Mouse (Mus musculus): Measurements from ENCODE around the gene Pdp2. TPM values are rescaled to one million over a fixed set of nuclear protein-coding genes. Genes with fewer than 3 reads are reported as not detected.

Gene Pdp2
- polyA plus RNA-seq (2015; fragmentation: Nextera tagmentation; extraction: Ambion mirVana), result 8.8 and 10.1 TPM in 2 replicates

DNA sequence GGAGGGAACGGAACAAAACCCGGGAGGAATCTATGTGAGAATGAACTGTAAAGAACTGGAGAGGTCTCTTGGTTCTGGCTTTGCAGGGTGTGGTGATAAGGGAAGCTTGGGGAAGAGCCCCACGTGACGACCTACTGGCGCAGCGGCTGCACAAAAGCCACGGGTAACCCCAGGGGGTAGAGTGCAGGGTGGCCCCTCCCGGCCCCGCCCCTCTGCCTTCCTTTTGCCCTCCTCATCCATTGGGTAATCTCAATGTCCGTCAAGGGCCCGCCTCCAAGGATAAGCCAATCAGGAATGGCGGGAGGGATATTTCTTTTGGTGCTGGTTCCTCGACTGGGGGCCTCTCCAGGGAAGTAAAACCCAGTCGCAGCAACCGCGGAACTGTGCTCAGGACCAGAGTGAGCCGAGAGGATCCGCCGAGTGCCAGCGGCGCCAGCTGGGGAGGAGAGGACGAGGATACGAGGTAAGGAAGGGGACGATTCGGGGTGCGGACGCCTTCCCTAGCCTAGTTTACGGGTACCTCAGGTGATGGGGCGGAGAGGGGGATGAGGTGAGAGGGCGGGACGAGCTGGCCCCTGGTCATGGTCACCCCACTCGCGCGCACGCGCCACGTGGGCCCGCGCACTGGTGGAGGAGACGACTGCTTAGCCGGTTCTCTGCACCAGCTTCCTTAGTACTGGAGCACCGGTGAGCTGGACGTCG, at the start of gene Pdp2:
Gene Pdp2 (plus strand): TSS at position 319 of the 702 bp plus-strand sequence.
- H3K27ac ChIP-seq, result peak within 1 kb of the TSS; percentile 73
- H3K4me1 ChIP-seq, result peaks cover 13% of the 10 kb centered on the region
- peak within 1 kb of the TSS; percentile 29 for H3K9ac ChIP-seq
- no peaks in the 10 kb centered on the region for H3K9me3 ChIP-seq
- peaks cover 22% of the 10 kb centered on the region for H3K36me3 ChIP-seq
- H3K27me3 ChIP-seq, result no peaks in the 10 kb centered on the region
- under 1% methylated on average over 44 of the region's 44 CpGs for WGBS
- H3K4me3 ChIP-seq, result peak within 1 kb of the TSS; percentile 56
- peak; percentile 89 for ATAC-seq (ENCODE audit: insufficient number of reproducible peaks, low FRiP score, low TSS enrichment, low read depth)
- peak within 1 kb of the TSS; percentile 69 for H3K4me2 ChIP-seq

DNA sequence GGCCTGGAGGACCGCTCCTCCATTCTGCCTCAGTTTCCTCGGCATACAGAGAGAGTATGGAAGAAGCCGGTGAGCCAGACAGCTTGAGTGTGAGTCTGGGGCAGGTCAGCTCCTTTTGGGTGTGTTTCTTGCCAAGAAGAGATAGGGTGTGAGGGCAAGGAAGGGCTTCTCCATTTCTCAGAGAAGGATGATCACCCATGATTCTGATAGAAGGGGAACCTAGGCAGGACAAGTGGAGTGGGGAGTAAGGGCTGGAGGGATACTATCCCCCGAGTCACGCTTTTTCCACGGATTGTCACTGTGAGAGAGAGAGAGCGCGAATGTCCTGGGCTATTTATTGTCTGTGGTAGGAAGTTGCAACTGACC, 49.8 kb upstream of the Pdp2 start:
- WGBS, result 14% methylated on average over 8 of the region's 8 CpGs
- H3K4me2 ChIP-seq, result peak overlapping the region; percentile 88
- no peaks in the 10 kb centered on the region for H3K36me3 ChIP-seq
- no peaks in the 10 kb centered on the region for H3K9me3 ChIP-seq
- peaks cover 10% of the 10 kb centered on the region for H3K4me1 ChIP-seq
- H3K27me3 ChIP-seq, result peaks cover 62% of the 10 kb centered on the region
- H3K27ac ChIP-seq, result no peak overlapping the region
- peak overlapping the region; percentile 44 for H3K4me3 ChIP-seq
- H3K9ac ChIP-seq, result no peak overlapping the region
- ATAC-seq (ENCODE audit: insufficient number of reproducible peaks, low FRiP score, low TSS enrichment, low read depth), result no peak

DNA sequence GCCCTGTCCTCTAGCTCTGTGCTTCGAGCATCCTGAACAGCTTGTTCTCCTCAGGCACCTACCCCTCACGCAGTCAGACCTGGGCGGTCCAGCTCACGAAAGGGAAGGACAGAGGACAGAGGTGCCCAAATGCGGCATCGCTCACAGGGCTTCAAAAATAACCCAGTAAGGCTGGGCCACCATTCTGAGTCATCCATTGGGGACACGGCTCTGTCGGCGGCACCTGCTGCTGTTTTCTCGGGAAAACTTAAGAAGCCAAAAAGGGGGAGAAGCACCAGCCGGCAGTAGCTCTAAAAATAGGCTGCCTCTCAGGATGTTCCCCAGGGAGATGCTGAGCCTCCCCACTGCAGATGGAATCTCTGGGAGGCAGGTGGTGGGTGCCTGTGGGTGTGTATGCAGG, 49.1 kb upstream of the Pdp2 start:
- Histone ChIP-seq H3K27ac (no peak overlapping the region), H3K9ac (no peak overlapping the region), H3K36me3 (no peaks in the 10 kb centered on the region), H3K4me2 (no peak overlapping the region), H3K27me3 (peaks cover 62% of the 10 kb centered on the region), H3K4me1 (peaks cover 10% of the 10 kb centered on the region), H3K9me3 (no peaks in the 10 kb centered on the region), H3K4me3 (no peak overlapping the region)
- 6% methylated on average over 11 of the region's 11 CpGs for WGBS
- no peak for ATAC-seq (ENCODE audit: insufficient number of reproducible peaks, low FRiP score, low TSS enrichment, low read depth)

DNA sequence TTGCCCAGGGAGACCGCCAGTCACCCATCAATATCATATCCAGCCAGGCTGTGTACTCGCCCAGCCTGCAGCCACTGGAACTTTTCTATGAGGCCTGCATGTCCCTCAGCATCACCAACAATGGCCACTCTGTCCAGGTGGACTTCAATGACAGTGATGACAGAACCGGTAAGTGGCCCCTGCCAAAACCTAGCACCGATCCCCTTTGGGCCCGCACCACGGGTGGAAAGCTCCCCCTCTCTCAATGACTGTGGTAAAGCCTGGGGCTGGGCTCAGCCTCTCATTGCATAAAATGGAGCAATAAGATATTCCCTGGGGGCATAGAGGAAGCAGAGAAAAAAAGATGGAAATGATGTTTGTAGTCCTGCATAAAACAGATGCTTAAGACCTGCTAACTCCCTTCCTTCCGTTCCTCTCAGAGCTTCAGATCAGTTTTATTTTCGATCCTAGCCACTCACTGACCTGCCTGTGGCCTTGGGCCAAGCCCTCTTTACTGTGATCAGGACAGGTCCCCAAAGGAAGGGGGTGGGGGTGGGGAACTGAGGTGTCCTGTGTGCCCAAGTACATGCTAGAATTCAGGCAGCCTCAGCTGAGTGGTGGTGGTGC, 47.7 kb upstream of the Pdp2 start:
- WGBS, result 76% methylated on average over 8 of the region's 8 CpGs

DNA sequence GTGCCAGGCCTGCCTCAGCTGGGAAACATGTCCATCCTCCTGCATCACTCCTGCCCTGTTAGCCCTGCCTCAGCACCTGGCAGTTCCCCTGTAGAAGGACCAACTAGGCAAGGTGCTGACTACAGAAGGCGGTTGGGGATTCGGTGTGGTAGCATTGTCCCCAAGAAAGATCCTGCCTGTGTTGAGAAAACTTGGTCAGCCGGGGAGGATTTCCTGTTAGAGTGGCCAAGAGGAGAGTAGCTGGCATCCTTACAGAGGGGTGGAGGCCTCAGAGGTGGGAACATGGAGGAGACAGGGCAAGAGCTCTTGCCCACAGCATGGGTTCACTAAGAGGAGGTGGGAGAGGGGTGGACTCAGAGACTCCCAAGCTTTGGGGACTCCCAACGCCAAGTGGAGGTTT, 36.1 kb upstream of the Pdp2 start:
- Histone ChIP-seq H3K9ac (no peak overlapping the region), H3K27ac (no peak overlapping the region), H3K9me3 (no peaks in the 10 kb centered on the region), H3K36me3 (no peaks in the 10 kb centered on the region), H3K4me2 (no peak overlapping the region), H3K4me1 (0 out of 2 replicates have a peak, but pooled peaks cover 4% of the 10 kb centered on the region), H3K27me3 (no peaks in the 10 kb centered on the region), H3K4me3 (no peak overlapping the region)
- no peak for ATAC-seq (ENCODE audit: insufficient number of reproducible peaks, low FRiP score, low TSS enrichment, low read depth)
- WGBS, result 76% methylated on average over 4 of the region's 4 CpGs

More for the DNA sequence above, 47.7 kb upstream of the Pdp2 start:
- H3K9ac ChIP-seq, result no peak overlapping the region
- no peaks in the 10 kb centered on the region for H3K36me3 ChIP-seq
- H3K27ac ChIP-seq, result no peak overlapping the region
- no peaks in the 10 kb centered on the region for H3K9me3 ChIP-seq
- ATAC-seq (ENCODE audit: insufficient number of reproducible peaks, low FRiP score, low TSS enrichment, low read depth), result no peak
- H3K4me3 ChIP-seq, result no peak overlapping the region
- peaks cover 10% of the 10 kb centered on the region for H3K4me1 ChIP-seq
- H3K4me2 ChIP-seq, result no peak overlapping the region
- peaks cover 56% of the 10 kb centered on the region for H3K27me3 ChIP-seq

DNA sequence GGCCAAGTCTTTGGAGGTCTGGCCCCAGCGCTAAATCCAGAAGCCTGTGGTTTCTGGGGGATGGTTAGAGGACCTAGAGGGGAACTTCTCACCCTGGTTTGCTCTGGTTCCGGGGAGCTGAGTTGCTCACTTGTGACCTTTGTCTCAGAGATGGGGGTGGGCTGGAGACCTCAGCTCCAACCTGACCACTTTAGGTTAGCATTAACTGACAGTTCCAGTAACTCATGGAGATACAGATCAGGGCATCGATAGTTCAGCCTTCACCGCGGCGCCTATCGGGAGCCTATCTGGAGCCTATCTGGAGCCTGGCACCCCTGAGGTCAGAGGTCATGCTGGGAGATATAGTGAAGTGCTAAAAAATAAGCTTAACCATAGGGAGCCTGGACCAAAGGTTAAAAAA, 34.0 kb upstream of the Pdp2 start:
- ATAC-seq (ENCODE audit: insufficient number of reproducible peaks, low FRiP score, low TSS enrichment, low read depth), result no peak
- Histone ChIP-seq H3K27me3 (no peaks in the 10 kb centered on the region), H3K4me1 (0 out of 2 replicates have a peak, but pooled peaks cover 4% of the 10 kb centered on the region), H3K36me3 (no peaks in the 10 kb centered on the region), H3K4me3 (no peak overlapping the region), H3K27ac (no peak overlapping the region), H3K9me3 (no peaks in the 10 kb centered on the region), H3K4me2 (no peak overlapping the region), H3K9ac (no peak overlapping the region)
- WGBS, result 73% methylated on average over 7 of the region's 7 CpGs

DNA sequence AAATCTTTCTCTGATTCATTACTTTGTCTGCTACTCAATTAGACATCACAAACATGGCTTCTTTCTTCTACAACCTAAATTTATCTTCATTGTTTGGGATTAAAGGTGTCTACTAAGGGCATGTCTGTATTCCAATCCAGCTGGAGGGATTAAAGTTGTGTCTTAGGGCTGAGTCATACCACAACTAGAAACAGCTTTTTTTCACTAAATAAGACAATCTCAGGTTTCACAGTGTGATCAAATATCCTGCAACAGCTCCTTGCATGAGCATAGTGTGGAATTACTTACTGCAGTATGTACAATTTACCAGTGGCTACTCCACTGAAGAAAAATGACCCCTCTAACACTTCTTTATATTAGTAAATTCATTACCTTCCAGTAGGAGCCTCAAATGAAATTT, 30.5 kb upstream of the Pdp2 start:
- no peaks in the 10 kb centered on the region for H3K9me3 ChIP-seq
- H3K36me3 ChIP-seq, result no peaks in the 10 kb centered on the region
- H3K27me3 ChIP-seq, result no peaks in the 10 kb centered on the region
- peaks cover 4% of the 10 kb centered on the region; the same call in 1 of the 2 replicates for H3K4me1 ChIP-seq
- H3K4me2 ChIP-seq, result no peak overlapping the region
- no peak overlapping the region for H3K4me3 ChIP-seq
- no peak for ATAC-seq (ENCODE audit: insufficient number of reproducible peaks, low FRiP score, low TSS enrichment, low read depth)
- no peak overlapping the region for H3K27ac ChIP-seq
- no peak overlapping the region for H3K9ac ChIP-seq

DNA sequence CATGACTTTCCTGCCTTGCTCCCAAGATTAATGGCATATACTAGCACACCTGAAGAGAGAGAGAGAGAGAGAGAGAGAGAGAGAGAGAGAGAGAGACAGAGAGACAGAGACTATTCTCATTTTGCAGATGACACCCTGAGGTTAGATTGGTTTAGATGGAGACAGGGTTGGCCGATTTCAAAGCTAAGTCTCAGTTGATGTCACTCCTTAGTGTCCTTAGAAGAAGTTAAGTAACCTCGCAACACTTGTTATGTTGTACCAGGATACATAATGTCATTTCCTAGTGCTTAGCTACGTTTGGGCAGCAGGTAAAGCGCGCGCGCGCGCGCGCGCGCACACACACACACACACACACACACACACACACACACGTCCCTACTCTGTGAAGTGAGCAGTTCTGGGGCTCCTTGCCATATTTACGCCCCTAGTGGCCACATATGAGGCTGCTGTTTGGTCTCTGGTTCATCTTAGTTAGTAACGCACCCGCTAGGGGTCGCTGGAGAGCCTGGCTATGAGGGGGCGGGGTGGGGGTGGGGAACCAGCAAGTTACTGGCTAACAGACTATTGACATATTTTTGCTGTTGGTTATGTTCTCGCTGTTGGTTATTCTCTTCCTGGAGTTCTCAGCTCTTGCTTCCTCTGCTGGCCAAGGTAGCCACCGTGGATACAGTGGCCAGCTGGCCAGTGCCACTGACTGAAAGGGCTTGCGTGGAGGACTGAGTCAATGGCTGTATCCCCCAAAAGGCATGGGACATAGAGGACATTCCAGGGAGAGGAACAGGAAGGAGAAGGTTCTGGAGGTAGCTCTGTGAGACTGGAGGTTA, 26.4 kb upstream of the Pdp2 start:
- ATAC-seq (ENCODE audit: insufficient number of reproducible peaks, low FRiP score, low TSS enrichment, low read depth), result 0 out of 2 replicates have a peak, but pooled peaks have one; percentile 35
- H3K4me3 ChIP-seq, result no peak overlapping the region
- peak overlapping the region; percentile 34 for H3K4me2 ChIP-seq

DNA sequence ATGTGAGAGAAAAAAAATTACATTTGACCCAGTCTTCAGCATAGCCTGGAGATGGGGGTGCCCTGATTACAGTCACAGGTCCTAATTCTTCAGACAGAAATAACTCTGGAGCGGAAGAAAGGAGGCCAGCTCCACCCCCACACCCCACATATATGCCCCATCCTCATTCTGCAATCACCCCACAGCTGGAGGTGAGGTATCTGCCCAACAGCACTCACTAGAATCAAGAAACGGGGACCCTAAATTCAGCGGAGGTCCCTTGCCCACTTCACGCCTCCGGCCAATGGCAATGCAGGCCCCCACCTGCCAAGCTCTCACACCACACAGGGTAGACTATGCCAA, 25.8 kb upstream of the Pdp2 start:
- 95% methylated on average over 5 of the region's 5 CpGs for WGBS
- no peak overlapping the region for H3K9ac ChIP-seq

More for the DNA sequence above, 26.4 kb upstream of the Pdp2 start:
- Histone ChIP-seq H3K36me3 (no peaks in the 10 kb centered on the region), H3K9me3 (no peaks in the 10 kb centered on the region), H3K9ac (no peak overlapping the region), H3K4me1 (peaks cover 4% of the 10 kb centered on the region; the same call in 1 of the 2 replicates), H3K27me3 (no peaks in the 10 kb centered on the region), H3K27ac (no peak overlapping the region)
- whole genome bisulfite sequencing, result 18% methylated on average over 22 of the region's 22 CpGs

DNA sequence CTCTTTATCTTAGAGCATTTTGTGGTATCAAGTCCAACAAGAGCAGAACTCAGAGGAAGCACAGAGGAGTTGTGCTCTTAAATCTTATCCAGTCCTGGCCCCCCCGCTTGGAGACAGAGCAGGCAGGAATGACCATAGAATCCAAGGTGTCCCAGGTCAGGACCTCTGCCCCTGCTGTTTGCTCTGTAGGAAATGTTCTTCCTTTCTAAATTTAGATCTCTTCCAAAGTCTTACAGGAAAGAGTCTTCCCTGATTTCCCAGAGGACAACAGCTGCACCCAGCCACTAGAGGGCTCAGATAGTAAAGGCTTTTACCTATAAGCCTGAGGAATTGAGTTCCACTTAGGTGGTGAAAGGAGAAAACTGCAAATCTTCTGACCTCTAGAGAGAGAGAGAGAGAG, 21.7 kb upstream of the Pdp2 start:
- H3K4me3 ChIP-seq, result no peak overlapping the region
- H3K27me3 ChIP-seq, result no peaks in the 10 kb centered on the region
- 62% methylated on average over 1 of the region's 1 CpGs for WGBS
- no peak overlapping the region for H3K27ac ChIP-seq
- no peaks in the 10 kb centered on the region for H3K36me3 ChIP-seq
- H3K9me3 ChIP-seq, result no peaks in the 10 kb centered on the region
- ATAC-seq (ENCODE audit: insufficient number of reproducible peaks, low FRiP score, low TSS enrichment, low read depth), result no peak
- H3K9ac ChIP-seq, result no peak overlapping the region
- no peak overlapping the region for H3K4me2 ChIP-seq
- peaks cover 10% of the 10 kb centered on the region; the same call in 1 of the 2 replicates for H3K4me1 ChIP-seq

More for the DNA sequence above, 25.8 kb upstream of the Pdp2 start:
- H3K27me3 ChIP-seq, result no peaks in the 10 kb centered on the region
- H3K27ac ChIP-seq, result no peak overlapping the region
- H3K36me3 ChIP-seq, result no peaks in the 10 kb centered on the region
- H3K4me3 ChIP-seq, result no peak overlapping the region
- no peak overlapping the region for H3K4me2 ChIP-seq
- no peak for ATAC-seq (ENCODE audit: insufficient number of reproducible peaks, low FRiP score, low TSS enrichment, low read depth)
- H3K9me3 ChIP-seq, result no peaks in the 10 kb centered on the region
- H3K4me1 ChIP-seq, result peaks cover 4% of the 10 kb centered on the region; the same call in 1 of the 2 replicates

DNA sequence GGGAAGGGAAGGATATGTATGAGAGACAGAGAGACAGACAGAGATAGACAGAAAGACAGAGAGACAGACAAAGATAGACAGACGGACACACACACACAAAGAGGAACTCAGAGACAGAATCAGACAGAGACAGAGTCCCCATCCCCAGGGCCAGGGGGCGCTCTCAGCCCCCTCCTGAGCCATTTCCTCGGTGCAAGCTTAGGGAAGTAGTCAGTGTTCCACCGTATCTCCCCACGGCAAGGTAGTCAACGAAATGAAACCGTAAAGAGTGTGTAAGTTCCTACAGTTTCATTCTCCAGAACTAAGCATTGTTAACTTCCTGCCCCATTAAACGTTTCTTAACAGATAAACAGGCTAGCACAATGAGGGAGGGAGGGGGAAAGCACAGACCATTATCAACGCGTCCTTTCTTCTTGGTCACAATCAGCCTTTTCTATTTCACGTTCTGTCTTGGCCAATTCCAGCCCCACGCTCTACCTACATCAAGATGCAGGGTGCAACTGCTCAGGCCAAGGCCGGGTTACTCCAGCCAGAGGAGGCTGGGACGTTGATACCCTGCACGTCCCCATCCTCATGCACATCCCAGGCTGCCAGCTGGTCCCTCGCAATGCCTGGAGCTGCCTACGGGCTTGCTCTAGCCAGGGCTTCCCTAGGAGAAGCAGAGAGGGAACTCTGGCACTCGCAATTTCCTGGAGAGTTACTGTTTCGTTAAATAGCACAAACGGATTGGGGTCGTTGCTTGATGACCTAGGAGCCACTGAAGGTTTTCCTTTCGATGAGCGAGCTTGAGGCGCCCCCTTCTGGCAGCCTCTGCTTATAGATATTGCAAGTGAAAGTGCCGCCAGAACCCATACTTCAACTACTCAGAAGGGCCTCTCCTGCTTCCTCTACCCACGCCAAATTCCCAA, 20.6 kb upstream of the Pdp2 start:
- no peaks in the 10 kb centered on the region for H3K9me3 ChIP-seq
- H3K27ac ChIP-seq, result no peak overlapping the region
- H3K4me1 ChIP-seq, result 0 out of 2 replicates have a peak, but pooled peaks cover 6% of the 10 kb centered on the region
- H3K4me2 ChIP-seq, result peak overlapping the region; percentile 84
- no peaks in the 10 kb centered on the region for H3K27me3 ChIP-seq
- WGBS, result 7% methylated on average over 26 of the region's 26 CpGs
- H3K36me3 ChIP-seq, result no peaks in the 10 kb centered on the region
- peak overlapping the region; percentile 43 for H3K4me3 ChIP-seq
- no peak overlapping the region for H3K9ac ChIP-seq
- no peak; the same call in 1 of the 2 replicates for ATAC-seq (ENCODE audit: insufficient number of reproducible peaks, low FRiP score, low TSS enrichment, low read depth)
